Mouse (Mus musculus): ENCODE measurements at regions not wholly inside any gene's neighbourhood (a gene's known extent, or its start where the extent isn't known, plus 50 kb on each side); places are given as distances from the start of the nearest gene placed in this dataset.

DNA sequence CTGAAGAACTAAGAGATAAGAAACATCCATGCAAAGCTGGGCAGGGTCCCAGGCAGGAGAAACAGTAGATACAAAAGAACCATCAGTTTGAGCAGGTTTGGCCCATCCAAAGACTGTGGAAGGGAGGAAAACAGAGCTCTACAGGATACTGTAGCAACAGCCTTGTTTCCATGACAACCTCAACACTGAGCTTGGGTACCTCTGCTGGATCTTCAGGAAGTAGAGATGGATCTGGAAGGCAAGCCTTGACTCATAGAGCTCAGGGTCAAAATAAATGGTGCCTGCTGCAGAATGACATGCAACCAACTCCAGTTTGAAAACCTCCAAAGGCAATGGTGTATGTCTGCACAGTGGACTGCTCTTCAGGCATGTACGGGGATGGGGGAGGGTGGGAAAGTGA lies 173.0 kb upstream of the Tbx3 start:
- no peak for DNase-seq (ENCODE audit: low spot score)

DNA sequence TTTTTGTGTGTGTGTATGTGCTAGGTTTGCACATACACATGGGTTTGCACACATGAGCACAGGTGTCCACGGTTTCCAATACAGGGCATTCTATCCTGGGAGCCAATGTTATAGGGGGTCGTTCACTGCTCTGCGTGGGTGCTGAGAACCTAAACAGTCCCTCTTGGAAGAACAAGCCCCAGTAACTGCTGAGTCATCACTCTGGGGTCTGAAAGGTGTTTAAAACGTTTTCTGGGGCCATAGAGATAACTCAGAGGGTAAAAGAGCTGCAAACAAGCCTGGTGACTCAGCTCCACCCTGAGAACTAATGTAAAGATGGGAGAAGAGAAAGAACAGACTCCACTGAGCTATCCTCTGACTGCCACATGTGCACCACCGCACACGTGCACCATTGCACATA lies 172.0 kb upstream of the Tbx3 start:
- no peak for DNase-seq (ENCODE audit: low spot score)

DNA sequence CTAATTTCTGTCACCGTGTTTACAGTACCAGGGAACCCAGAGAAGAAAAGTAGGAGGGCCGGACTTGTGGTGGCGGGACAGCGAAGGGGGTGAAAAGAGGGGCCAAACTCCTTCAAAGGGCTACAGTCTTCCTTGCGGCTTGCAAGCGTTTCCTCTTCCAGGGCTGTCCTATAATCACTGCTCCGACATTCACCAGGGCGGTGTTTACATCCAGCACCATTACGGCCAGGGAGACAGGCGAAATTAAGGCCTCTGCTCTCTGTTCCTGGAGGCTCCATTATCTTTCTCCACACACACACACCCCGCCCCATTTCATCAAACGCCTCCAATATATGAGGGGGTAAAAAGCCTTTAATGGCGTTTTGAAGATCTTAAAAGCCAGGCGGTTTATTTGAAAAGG lies 162.8 kb upstream of the Tbx3 start:
- DNase-seq (ENCODE audit: low spot score), result no peak

DNA sequence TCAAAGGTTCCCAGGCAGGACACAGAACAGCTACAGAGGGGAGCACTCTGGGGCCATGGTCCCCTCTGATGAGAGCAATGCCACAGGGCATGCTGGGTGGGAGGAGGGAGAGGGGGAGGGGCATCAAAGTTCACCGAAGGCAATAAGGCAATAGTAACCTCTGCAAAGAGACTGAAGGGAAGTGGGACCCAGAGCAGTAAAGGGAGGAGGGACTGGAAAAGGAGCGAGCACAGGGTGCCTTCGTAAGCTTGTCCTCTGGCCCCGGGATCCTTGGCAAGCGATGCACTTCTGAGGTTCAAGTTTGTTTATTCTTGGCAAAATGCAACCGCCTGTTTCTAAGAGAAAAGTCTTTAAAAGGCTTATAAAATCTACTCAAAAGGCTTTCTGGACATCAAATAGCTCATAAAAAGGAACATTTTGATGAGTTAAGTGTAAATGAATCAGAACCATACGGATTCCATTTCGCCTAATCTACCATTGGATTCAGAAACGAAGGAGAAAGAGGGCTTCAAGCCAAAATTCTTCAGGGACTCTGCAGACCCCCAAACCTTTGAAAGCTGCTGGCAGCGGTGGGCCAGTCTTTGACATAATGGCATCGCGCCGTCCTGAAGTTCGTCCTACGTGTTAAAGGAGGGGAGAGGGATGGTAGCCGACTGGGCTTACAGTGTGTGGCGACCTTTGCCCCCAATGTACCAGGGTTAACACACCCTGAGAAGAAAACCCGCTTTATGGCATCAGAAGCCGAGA lies 151.8 kb upstream of the Tbx3 start:
- DNase-seq (ENCODE audit: low spot score), result no peak

DNA sequence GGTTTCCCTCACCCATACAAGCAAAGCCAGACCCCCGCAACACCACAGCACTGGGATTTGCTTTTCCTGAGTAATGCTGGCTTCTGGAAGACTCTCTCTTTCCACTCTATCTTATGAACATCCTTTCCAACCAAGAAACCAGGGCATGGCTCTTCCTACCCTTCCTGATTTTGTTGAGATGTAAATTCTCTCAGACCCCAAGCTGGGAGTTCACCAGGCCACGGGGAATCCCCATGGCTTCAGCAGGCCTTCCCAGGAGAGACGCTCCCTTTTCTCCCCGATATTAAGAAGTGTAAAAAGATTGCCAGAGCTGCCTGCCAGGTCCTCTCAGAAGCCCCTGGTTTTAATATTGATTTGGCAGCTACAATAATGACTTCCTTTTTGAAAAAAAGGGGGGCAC lies 146.3 kb upstream of the Tbx3 start:
- no peak for DNase-seq (ENCODE audit: low spot score)

DNA sequence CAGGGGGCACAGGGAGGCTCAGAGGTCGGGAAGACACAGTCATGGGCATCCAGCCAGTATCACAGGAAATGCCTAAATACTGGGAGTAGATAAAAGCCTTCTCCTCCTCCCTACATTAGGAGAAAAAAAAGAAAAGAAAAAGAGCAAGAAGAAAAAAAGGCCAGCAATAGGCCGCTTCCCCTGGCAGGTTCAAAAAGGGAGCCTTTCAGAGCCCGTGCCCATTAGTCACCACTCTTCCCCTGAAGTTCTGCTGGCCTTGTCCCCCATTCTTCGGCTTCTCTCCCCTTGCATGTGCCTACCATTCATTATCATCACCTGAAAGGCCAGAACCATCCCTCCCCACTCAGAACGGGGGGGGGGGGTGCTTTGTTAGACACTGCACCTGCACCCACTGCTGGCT lies 144.5 kb upstream of the Tbx3 start:
- no peak for DNase-seq (ENCODE audit: low spot score)

DNA sequence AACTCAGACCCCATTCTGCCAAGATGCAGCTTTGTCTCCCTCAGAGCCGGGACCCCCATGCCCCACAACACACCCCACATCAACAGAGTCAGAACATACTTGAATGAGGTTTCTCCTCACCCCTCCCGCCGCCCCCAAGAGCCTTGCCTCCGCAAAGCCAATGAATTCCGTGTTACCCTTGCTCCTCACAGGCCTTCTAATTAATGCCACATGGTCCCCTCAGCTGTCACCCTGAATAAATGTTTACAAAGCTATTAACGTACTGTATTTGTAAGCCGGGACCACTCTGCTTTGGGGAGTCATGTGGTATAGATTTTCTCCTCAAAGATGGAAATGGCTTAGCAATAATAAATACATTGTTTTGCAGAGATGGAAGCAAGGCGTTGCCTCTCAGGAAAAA lies 140.5 kb upstream of the Tbx3 start:
- DNase-seq (ENCODE audit: low spot score), result no peak

DNA sequence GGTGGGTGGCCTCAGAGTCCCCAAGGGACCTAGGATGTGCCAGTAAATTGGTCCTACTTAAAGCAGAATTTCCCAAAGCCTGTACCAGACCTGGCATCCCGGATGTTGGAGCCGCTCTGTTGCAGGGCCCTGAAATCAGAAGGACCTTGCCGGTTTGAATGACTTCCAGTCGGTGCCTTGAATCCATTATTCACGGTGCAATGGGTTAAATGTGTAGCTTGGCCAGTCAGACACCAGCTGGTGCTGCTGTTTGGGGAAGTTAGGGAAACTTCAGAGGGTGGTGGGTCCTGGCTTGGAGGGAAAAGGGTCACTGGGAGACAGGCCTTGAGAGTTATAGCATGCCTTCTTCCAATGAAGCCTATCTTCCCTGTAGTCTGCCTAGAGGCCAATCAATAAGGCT lies 135.5 kb upstream of the Tbx3 start:
- DNase-seq (ENCODE audit: low spot score), result no peak

DNA sequence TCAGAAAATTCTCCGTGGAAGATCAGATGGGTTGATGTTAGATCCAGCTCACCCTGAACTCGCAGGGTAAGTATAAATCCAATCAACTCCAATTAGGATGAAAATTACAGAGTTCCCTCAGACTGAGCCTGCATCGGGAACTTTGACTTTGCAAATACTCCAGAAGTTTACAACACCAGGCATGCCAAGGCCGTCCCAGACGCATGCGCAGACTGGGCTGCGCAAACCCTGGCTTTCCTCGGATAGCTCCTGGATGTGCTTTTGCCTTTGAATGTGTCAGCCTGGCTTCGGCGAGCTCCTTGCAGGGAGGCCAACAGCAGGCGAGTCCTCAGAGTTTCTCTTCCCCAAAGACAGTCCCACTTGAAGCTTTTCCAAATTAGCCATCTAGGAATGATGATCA lies 127.6 kb upstream of the Tbx3 start:
- no peak for DNase-seq (ENCODE audit: low spot score)

DNA sequence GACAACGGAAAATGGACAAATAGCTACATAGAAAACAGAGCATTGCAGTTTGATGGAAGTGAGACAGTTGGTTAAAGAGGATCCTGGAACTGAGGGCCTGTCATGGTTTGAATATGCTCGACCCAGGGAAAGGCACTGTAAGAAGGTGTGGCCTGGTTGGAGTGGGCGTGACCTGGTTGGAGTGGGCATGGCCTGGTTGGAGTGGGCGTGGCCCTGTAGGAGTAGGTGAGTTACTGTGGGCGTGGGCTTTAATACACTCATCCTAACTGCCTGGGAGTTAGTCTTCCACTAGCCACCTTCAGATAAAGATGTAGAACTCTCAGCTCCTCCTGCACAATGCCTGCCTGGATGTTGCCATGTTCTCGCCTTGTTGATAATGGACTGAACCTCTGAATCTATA lies 126.8 kb upstream of the Tbx3 start:
- no peak for DNase-seq (ENCODE audit: low spot score)

DNA sequence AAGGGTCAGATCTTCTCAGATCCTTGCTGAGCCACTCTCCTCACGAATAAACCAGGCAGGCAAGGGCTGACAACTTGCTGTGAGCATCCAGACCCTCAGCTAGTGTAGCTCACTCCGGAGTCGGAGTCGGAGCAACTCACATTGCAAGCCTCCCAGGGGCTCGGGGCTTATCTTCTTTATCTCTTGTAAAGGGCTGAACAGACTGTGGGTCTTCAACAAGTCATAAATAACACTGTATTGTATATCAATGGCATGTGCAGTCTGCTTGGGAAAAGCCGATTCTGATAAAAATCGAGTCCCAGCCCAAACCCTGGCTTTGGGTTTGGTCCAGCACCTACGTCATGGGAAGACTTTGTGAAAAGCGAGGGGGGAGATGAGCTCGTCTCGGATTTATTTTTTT lies 125.8 kb upstream of the Tbx3 start:
- DNase-seq (ENCODE audit: low spot score), result no peak

DNA sequence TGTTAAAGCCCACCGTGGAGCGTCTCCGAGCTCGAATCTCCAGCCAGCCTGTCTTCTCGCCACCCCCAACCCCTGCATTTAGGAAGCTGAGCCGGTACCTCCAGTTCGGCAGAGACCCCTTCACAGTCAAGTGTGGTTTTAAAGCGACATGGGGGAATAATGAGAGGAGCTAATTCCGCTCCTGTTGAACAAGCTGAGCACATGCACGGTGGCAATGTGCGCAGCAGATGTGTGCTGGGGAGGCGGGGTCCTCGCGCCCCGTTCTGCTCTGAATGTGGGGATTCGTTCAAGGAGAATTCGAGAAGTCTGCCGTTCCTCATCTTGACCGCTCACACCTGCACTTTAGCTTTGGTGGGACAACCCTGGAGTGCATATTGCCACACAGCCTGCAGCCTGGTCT lies 123.4 kb upstream of the Tbx3 start:
- no peak for DNase-seq (ENCODE audit: low spot score)

DNA sequence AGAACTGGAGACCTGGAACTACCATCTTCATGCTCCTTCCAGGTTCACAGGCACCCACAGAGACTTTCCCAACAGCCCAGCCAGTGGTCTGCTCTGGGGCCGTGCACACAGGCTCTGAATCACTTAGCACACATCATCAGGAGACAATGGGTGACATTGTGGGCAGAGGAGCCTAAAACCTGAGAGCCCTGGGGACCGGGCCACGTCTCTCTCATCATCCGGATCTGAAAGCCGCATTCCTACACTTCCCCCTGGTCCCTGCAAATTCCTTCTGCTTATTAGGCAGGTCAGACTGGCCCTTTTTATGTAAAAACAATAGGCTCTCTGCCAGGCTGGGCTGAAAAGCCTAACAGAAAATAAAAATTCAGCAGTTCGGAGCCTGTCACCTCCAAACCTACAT lies 119.6 kb upstream of the Tbx3 start:
- no peak for DNase-seq (ENCODE audit: low spot score)

DNA sequence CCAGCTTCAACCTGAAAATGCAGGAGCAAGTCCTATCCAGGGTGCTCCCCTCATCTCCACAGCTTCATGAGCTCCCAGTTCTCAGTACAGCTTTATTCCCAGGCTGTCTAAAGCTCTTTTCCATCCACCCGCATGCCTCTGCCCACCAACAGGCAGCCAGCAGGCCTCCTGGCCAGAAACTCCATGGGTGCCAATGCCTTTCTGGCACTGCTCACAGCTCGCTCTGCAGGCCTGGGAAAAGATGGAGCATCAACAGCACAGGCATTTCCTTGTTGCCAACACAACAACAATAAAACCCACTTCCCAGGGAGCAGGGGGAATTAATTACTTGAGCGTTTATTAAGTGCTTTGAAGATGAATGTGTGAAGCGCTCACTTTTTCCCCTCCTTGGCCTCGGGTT lies 117.0 kb upstream of the Tbx3 start:
- DNase-seq (ENCODE audit: low spot score), result no peak

DNA sequence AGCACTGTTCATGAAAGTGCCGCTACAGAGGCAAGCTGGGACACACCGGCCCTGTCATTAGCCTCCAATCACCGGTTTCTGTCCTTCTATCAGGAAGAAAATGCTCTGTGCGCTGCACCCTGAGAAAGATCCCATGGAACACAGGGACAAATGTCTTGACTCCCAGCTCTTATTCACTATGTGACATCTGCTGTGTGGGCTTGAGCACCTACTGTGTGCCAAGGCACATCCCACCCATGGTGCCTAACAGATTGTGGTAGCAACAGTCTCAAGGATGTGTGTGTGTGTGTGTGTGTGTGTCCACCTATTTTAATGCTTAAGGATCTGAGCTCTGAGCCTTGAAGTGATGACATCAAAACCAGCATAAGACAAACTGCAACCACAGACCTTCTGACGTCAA lies 113.4 kb upstream of the Tbx3 start:
- DNase-seq (ENCODE audit: low spot score), result no peak

DNA sequence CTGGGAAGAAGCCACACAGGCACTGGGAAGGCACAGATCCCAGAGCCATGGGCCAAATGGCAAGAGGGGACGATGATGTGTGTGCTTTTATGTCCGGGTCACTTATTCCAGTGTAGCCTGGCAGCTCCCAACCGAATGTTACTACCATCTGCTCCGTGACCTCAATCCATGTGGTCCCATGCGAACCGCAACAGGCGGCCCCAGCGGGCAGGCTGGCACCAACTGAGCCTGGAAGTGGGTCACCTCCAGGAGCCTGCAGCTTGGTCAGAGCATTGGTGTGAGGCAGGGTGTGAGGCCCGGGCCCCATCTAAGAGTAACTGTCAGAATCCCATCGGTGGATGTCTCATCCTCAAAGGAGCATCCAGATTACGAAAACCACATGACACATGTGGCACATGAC lies 110.8 kb upstream of the Tbx3 start:
- no peak for DNase-seq (ENCODE audit: low spot score)

DNA sequence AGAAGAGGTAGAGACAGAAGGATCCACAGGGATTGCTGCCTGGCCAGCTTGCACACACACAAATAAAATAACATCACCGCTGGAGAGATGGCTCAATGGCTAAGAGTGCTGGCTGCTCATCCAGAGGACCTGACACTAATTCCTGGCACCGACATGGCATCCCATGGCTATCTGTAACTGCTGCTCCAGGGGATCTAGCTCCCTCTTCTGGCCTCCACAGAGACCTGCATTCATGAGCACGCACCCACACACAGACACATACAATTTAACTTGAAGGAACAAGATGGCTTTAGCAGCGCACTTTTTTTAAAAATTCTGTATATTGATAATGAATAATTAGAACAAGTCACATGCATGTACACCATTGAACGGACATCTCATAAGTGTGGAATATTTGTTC lies 110.1 kb upstream of the Tbx3 start:
- DNase-seq (ENCODE audit: low spot score), result no peak

DNA sequence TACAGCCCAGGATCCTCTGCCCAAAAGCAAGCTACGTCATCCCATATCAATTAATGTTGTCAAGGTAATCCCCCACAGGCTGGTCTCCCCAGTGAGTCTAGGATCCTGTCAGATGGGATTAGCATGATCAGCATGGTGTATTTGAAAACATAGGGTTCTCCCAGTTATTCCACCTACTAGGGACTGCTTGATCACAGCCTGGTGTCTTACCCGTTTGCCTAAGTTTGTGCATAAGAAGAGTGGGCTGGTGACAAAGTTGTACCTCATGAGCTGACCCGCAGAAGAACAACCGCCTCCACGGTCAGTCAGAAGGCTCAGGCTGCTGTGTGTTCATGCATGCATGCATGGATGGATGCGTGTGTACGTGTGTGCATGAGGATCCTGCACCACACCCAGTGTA lies 108.9 kb upstream of the Tbx3 start:
- DNase-seq (ENCODE audit: low spot score), result no peak

DNA sequence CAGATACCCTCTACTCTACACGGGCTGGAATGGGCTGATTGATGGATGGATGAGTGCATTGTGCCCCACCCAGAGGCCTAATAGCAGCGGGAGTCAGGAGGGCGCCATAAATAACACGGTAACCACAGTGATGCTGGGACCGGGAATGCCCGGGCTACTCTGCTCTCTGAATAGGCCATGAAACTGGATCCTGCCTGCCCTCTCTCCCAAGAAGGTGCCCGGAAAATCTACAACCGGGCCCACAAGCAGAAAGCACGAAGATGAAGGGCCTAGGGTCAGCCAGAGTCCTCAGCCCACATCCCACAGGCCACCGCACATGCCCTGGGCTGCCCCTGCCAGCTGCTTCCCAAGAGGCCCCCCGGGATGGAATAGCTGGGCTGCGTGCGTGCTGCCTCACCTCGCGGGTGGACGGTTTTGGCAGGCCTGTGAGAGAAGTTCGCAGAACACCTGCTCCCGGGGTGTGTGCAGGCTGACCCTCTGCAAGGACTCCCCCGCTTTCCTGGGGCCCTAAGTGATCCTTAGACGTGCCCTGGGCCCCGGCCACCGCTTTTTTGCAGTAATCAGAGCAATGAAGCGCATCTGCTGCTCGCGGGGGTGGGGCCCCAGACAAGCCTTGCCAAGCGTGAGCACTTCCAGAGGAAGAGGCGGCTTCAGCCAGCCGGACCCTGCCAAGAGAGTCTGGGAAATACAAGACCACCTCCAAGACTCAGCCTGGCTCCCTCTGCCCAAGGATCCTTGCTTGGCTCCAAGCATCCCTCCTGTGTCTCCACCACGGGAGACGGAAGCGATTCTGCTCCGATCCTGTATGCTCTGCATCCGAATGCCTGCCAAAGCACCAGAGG lies 106.7 kb upstream of the Tbx3 start:
- no peak for DNase-seq (ENCODE audit: low spot score)

DNA sequence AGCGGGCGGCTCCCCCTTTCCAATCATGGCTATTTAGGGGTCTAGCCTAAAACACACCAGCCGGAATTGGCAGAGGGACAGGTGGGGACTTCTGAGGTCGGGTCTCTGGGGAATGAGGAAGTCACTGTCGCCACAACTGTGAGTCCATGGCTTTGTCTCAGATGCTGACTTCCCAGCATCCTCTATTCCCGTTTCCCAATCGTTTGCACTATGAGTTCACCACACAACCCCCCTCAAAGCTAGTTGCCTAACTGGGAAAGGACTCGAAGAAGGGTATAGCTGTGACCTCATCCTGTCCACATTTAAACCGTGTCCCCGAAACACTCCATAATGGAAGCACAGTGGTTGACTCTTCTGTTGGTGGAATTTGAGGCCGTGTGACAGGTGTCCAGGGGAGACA lies 102.8 kb upstream of the Tbx3 start:
- DNase-seq (ENCODE audit: low spot score), result no peak

DNA sequence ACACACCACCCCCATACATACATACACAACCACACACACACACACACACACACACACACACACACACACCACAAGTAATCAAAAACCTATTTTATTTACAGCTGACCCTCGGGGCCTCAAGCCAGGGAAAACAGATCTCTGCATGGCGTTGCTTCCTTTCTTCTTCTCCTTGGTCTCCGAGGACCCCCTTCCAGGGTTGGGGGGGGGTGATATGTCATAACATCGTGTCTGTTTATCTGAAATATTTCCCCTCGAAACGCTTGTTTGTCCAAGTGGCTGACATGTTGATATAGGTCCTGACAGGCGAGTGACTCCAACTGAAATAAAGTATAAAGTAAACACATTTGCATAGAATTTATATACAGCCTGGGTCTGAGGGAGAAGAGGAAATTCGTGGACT lies 100.4 kb upstream of the Tbx3 start:
- no peak for DNase-seq (ENCODE audit: low spot score)

DNA sequence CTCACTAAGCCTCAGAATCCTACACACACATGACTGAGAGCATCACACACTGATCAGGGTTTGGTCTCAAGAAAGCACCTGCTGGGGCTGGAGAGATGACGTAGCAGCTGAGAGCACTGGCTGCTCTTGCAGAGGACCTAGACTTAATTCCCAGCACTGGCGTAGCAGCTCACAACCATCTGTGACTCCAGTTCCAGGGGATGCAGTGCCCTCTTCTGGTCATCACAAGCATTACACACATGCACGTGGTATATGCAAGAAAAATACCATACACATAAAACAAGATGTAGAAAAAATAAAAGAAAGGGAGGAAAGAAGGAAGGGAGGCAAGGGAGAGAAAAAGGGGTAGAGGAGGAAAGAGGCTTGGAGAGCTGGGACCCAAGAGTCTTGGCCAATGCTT lies 98.8 kb upstream of the Tbx3 start:
- DNase-seq (ENCODE audit: low spot score), result no peak

DNA sequence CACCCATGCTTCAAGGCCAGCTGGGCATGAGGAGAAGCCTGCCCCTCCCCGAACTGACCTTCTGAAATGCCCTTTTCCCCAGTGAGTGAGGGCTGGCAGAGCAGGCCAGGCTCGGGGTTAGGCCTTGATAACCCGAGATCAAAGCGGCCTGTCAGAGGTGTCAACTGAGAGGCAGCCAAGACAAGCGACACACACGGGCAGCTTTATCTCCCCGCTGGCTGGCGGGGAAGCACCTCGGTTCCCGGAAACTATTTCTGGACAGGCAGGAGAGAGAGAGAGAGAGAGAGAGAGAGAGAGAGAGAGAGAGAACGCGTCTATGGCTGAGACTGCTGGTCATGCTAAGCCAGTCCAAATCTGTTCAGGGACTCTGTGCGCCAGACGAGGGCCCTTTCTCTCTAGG lies 95.3 kb upstream of the Tbx3 start:
- no peak for DNase-seq (ENCODE audit: low spot score)

DNA sequence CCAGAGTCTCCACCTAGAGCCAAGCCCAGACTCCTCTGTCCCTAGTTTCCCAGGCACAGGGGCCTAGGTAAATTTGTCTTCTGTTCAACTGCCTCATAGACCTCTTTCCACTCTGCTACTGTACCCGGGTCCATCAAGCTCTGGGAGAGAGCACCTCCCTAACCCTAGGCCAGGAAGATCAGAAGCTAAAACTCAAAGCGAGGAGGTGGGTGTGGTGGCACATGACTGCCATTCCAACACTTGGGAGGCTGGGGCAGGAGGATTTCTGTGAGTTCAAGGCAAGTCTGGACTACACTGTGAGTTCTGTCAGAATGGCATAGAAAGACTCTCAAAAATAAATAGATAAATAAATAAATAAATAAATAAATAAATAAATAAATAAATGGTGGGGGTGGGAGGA lies 91.2 kb upstream of the Tbx3 start:
- no peak for DNase-seq (ENCODE audit: low spot score)

Data from ovary, postnatal 14 days (tissue).